Mouse (Mus musculus): ENCODE results near the gene Olfr1346.
"Not testable (repeated sequence)": the region's sequence is repeated elsewhere in the genome, so short reads cannot be mapped to it uniquely, and the experiment has no call there.

Gene Olfr1346

GRCm38 (mm10) chr7:6466951-6467350 is at the start of gene Olfr1346:
TSS of gene Olfr1346 (plus strand) at chr7:6467101.
- no peak for DNase-seq

- no peak for DNase-seq
These were observed 47.0 kb upstream of the Olfr1346 start for GRCm38 (mm10) chr7:6419894-6420293.

- no peak for DNase-seq
These were observed 37.5 kb upstream of the Olfr1346 start for GRCm38 (mm10) chr7:6429381-6429780.

- no peak for DNase-seq
These were observed 36.6 kb upstream of the Olfr1346 start for GRCm38 (mm10) chr7:6430342-6430741.

- no peak for DNase-seq
These were observed 28.5 kb upstream of the Olfr1346 start, which contains the start of gene Olfr1344 for GRCm38 (mm10) chr7:6438388-6438787. TSS of gene Olfr1344 (plus strand) at chr7:6438688.

GRCm38 (mm10) chr7:6441173-6441572 is 25.7 kb upstream of the Olfr1346 start:
- no peak for DNase-seq

- no peak for DNase-seq
These were observed 19.1 kb upstream of the Olfr1346 start for GRCm38 (mm10) chr7:6447771-6448170.

- DNase-seq, result no peak
These were observed 11.0 kb upstream of the Olfr1346 start, which contains the start of gene Olfr1336 for GRCm38 (mm10) chr7:6455868-6456267. TSS of gene Olfr1336 (plus strand) at chr7:6456168.

- DNase-seq, result no peak
These were observed 10.5 kb upstream of the Olfr1346 start for GRCm38 (mm10) chr7:6456399-6456798.

GRCm38 (mm10) chr7:6477633-6478032 is 10.7 kb downstream of the Olfr1346 start:
- not testable (repeated sequence) for DNase-seq

- DNase-seq, result no peak
These were observed 19.9 kb downstream of the Olfr1346 start, which contains the start of gene Olfr5 for GRCm38 (mm10) chr7:6486841-6487240. TSS of gene Olfr5 (minus strand) at chr7:6486941.

GRCm38 (mm10) chr7:6499655-6500054 is 32.8 kb downstream of the Olfr1346 start, which contains the start of gene Olfr1347:
TSS of gene Olfr1347 (minus strand) at chr7:6499755.
- DNase-seq, result no peak

- no peak for DNase-seq
These were observed 41.7 kb downstream of the Olfr1346 start, which contains the start of gene Olfr1348 for GRCm38 (mm10) chr7:6508648-6509047. TSS of gene Olfr1348 (minus strand) at chr7:6508748.

GRCm38 (mm10) chr7:6521666-6522065 is 54.8 kb downstream of the Olfr1346 start:
- no peak for DNase-seq

- no peak for DNase-seq
These were observed 55.9 kb downstream of the Olfr1346 start, which contains the start of gene Olfr1349 for GRCm38 (mm10) chr7:6522850-6523249. TSS of gene Olfr1349 (minus strand) at chr7:6522950.

GRCm38 (mm10) chr7:6525001-6525400 is 58.1 kb downstream of the Olfr1346 start:
- DNase-seq, result no peak

GRCm38 (mm10) chr7:6526141-6526540 is 59.2 kb downstream of the Olfr1346 start:
- DNase-seq, result no peak
